Mouse (Mus musculus): ENCODE results near the gene Pparg.

Pparg gene

DNA sequence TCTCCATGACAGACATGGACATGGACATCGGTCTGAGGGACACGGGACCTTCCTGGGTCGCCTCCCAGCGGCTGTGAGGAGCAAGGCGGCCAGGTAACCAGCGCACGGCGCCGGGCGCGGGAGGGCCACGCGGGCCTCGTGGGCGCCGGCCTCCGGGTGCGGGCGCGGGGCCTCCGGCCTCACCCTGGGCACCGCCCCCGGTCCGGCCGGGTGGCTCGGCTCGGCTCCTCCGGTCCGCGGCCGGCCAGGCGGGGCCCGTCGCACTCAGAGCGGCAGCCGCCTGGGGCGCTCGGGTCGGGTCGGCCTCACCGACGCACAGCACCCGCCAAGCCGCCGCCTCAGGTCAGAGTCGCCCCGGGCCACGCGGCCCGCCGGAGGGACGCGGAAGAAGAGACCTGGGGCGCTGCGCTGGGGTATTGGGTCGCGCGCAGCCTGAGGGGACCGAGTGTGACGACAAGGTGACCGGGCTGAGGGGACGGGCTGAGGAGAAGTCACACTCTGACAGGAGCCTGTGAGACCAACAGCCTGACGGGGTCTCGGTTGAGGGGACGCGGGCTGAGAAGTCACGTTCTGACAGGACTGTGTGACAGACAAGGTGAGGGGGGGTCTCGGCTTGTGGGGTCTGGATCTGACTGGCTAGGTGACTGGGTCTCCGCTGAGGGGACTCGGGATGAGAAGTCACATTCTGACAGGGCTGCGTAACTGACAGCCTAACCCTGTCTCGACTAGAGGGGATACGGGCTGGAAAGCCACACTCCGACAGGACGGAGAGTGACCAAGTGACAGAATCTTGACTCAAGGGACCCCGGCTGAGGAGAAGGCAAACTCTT, at the start of gene Pparg:
Gene Pparg, plus strand, starts transcription at position 176 of the 830 bp plus-strand sequence.
- no peak for DNase-seq

DNA sequence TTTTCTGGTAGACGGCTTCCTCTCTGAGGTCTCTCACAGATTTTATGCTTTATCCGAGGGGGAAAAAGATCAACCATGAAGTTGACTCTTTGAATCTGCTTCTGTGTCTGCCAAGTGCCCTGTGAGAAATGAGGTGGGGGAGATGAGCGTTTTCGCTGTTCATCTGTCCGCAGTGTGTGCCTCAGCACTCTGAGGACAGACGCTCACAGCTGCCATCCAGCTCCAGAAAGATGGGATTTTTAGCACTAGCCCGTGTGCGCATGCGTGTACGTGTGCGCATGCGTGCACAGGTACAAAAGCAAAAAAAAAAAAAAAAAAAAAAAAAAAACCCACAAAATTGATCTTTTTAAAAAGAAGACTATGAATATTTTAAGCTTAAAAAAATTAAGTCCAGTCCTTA, 48.0 kb upstream of the Pparg start:
- DNase-seq: no peak

DNA sequence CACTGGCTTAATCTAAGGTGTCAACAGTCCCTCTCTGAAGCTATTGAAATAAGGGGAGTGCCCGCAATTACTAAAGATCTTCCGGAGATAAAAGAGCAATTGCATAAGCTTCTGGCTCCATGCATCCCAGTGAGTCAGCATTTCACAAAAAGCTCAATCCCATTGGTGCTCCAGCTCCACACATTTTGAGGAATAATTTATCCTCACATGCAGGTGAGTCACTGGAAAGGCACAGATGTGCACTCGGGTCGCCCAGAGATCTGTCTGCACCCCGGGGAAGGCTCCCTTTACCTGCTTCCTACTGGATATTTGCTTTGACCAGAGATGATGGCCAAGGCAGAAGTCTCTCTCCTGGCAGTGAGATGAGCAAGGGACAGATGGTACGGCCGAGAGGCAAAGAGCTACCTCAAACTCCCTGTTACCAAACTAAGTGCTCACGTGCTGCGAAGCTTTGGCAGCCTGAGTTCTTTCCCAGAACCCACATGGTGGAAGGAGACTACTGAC, 47.5 kb upstream of the Pparg start:
- no peak for DNase-seq

DNA sequence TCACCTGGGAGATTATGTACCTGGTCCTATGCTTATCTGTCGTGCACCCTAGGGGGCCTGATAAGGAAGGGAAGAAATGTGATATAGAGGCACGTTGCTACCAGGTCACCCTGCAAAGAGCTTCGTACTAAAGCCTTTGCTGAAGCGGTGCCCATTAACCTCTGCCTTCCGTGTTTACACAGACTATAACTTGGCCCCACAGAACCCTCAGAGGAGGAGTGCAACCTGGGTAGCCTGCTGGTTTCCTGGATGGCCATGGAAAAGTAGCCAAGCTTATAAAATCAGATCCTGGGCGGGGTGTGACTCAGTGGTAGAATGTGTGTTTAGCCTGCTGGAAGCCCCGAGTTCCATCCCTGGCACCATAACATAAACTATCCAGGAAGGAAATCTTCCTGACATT, 46.8 kb upstream of the Pparg start:
- no peak for DNase-seq

DNA sequence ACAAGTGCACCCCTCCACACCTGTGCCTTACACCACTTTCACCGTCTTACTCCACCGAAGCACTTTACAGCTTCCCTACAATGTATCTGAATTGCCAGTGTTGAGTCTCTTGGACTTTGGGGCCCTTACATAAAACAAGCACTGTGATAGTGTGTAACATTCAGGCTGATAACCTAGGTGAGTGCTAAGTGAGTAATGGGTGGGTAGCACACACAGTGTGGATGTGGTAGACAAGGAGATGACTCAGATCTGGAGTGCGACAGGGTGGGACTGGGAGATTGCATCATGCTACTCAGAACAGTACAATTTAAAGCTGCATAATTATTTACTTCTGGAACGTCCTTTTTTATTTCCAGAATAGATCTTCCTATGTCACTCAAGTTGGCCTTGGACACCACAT, 45.0 kb upstream of the Pparg start:
- DNase-seq: no peak

DNA sequence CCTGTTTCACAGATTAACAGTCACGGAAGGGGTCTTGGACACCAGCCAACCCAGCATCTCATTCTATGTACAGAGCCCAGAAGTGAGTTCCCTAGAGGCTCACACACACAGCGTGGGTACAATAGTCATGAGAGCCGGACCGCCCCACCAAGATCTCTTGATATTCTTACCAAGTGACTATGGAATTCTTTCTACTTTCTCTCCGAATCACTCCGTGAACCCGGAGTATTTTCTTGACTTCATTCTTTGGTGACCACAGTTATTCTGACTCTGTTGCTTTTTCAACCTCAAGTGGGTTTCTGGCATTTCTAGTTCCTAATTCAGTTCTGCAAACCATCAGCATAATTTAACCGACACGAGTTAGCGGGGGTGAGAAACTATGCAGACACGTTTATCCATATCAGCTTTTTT, 43.9 kb upstream of the Pparg start:
- no peak for DNase-seq

DNA sequence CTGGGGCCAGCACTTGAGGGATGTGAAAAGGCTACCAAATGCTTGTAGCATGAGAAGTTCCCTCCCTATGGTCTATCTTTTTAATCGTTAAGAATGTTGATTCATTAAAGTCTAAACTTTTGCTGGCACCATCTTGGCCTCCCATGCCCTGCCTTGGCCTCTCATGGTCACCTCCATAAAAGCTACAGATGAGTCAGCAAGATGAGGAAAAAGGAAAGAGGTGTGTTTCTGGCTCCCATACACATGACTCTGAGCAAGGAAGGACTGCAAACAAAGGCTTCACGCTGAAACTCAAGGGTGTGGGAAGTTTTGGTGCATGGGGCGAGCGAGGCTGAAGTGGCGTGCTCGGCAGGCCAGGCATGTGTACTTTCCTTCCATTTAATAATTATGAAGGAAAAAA, 41.9 kb upstream of the Pparg start:
- no peak for DNase-seq

DNA sequence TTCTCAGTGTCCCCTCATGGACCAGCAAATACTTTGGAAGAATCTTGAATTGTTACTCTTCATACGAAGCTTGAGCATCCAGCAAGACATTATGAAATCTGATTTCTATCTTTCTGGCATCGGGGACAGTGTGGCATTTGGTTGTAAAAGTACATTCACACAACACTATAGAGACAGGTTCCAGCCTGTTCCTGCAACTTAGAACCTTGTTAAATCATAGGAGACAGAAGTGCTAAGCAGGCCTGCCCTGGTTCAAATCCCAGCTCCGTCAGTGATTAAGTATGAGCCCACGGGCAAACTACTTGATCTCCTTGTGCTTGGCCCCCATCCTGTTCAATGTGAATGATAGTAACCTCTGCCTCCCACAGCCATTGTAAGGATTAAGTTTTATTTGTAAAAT, 41.1 kb upstream of the Pparg start:
- no peak for DNase-seq

DNA sequence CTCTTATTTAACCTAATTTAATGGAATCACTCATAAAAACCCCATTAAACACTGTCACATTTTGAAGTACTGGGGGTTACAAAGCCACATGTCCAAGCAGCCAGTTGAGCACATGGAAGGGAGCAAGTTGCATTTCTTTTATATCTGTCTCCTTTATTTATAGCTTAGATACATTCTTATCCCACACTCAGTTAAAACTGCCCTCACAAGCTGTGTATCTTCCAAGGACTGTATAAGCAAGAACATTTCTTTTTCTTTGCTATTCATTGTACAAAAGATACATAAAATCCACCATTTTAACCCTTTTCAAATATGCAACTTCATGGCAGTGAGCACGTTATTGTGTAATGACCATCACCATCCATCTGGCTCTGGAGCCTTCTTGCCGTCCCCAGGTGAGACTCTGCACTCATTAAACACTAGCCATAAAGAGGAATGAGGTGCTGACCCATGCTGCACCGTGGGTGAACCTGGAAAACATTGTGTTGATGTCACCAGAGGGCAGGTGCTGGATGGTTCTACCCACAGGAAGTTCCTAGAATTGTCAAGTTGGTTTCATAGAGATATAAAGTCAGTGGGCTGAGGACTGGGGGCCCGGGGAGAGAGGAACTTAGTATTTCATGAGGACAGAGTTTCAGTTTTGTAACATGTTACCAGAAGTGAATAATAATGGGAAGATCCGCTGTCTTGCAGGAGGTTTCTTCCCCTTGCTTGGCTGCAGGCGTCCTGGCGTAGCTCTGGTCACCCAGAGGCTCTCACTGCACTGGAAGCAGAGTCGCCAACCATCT, 39.6 kb upstream of the Pparg start:
- DNase-seq: no peak

DNA sequence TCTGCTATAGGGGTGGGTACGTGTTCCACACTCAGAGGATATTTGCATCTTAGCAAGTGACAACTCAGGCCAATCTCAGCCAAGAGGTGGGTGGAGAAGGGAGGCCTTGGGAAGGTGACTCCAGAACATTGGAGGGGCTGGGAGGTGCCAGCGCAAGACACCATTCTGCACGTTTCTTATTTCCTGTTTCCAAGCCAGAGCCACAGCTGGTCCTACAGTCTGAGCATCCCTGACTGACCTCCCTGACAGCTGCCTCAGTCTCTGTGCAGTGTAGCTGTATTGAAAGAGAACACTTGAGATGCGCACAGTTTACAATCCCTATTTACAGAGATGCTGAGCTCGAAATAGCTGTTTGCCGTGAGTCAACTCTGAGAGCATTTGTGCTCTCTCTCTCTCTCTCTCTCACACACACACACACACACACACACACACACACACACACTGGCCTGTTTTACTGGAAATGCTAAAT, 38.8 kb upstream of the Pparg start:
- DNase-seq: no peak

DNA sequence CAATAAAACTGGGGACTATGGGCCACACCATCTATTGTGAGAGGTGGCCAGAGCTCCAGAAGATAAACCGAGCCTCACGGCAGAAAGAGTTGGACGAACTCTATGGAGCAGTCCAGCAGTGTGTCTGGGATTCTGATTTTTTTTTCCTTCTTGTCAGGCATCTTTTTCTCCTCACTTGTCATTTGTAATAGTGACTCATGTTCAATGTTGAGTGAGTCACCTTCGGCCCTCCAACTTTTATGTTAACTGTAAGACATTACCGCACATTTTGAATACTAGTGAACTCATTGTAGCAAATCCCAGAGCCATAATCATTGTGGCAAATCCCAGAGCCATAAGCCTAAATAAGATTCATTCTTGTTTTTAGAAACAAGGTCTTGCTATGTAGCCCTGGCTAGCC, 37.8 kb upstream of the Pparg start:
- no peak for DNase-seq

DNA sequence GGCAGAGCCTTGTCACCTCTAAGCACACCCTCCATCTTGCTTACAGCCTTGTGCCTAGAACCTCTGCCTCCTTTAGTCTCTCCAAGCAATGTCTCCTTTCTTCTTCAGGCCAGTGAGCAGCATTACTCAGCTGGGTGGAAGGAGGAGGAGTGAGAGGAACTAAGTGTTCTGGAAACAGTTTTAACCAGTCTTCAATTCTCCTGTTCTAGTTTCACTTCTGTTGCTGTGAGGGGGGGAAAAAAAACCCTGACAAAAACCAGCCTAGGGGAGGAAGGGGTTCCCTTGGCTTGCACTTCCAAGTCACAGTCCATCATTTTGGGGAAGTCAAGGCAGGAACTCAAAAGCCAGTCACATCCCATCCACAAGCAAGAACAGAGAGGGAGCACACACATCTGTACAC, 29.8 kb upstream of the Pparg start:
- no peak for DNase-seq

DNA sequence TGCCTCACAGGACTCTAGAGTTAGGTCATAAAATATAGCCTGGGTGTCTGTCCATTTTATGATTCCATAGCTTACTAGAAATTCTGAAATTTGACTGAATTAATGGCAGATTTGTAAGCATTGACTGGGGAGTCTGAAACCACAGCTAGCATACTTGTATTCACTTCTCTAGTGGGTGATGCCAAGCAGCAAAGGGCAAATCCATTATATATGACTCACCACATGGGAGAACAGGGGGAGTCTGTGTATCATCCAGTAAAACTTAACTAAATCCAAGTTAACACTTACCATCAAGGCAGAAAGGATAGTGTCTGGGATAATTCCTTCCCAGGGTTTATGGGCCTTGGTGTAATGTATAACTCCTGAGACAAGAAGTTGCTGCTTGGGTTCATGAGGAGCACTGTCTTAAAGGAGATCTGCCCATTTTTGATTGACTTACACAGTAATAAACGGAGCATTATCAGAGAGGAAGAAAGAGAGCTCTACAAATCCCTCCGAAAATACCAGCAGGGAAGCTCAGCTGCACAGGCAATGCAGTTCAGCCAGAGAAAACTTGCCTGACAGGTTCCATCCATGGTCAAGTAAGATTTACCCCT, 27.6 kb upstream of the Pparg start:
- DNase-seq: no peak

DNA sequence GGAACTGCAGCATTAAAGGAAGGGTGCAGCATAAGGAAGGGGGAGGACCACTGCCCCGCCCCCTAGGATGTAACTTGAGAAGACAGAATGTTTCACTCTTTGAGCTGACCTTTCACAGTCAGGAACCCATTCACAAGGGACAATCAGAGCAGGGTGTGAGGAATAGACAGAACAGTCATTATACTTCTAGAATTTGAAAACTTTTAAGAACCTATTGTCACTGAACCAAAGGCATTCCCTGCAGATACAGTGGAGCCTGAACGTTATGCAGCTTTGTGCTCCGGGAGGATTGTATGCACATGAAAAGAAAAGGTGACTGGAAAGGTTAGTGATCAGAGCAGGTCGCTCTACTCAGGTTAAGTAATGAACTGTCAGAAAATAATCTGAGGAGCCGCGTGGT, 25.2 kb upstream of the Pparg start:
- no peak for DNase-seq

DNA sequence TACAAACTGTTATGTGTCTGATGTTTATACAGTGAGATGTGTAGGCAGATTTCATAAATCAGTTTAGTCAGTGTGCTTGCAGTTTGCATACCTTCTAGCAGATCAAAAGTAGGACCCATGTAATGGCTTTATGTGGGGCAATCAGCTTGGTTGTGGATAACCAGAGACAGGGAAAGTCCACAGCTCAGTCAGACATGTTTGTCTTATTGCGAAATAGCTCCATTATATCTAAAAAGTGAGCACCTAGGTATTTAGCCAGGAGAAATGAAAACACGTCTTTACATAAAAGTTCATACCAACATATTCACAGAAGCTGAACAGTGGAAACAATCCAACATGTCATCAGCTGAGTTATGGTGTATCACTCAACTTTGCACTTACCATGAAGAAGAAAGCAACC, 20.7 kb upstream of the Pparg start:
- DNase-seq: no peak

DNA sequence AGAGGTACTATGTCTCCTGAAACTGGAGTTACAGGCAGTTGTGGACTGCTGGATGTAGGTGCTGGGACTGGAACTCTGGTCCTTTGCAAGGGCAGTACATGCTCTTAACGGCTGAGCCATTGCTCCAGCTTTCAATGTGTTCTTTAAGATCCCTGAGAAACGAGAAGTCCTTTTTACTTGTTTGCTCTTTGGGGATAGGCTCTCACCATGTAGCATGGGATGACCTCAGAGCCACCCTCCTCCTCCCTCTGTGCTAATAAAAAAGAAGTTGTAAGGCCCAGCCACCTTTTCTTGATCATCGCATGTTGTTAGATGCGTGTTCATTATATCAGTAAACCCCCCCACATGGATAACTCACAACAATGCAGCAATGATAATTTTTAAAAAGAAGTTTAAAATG, 17.7 kb upstream of the Pparg start:
- DNase-seq: no peak

DNA sequence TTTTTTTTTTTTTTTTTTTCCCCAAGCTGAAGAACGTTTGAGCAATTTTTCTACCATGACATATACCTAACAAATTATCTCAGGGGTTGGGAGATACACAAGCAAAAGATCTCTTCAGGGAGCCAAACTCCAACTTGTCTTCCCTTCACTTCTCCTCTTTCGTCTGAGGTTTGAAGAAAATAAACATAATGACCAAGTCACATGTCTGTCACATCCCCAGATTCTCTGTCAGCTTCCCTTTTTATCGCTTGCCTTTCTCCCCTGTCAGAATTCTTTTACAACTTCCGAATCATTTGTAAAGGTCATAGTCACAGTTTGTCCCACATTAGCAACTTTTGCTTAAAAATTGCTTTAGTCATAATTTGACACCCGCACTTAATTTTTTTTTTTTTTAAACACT, 17.2 kb upstream of the Pparg start:
- no peak for DNase-seq

DNA sequence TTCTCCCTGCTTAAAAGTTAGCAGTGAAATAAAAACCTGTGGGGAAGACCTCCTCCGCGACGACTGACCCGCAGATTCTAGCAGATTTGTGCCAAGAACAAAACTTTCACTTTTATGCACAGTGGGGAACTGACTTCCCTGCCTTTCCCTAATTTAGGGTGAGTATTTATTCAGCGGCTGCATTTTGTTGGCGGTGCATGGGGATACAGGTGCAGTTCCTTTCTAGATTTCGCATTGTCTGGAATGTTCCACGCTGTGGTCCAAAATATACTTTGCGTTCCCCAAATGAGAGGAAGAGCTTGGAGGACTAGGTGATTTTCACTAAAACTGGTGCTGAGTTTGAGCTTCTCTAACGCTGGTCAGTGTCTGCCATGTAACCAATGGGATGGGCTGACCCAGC, 16.6 kb upstream of the Pparg start:
- no peak for DNase-seq

DNA sequence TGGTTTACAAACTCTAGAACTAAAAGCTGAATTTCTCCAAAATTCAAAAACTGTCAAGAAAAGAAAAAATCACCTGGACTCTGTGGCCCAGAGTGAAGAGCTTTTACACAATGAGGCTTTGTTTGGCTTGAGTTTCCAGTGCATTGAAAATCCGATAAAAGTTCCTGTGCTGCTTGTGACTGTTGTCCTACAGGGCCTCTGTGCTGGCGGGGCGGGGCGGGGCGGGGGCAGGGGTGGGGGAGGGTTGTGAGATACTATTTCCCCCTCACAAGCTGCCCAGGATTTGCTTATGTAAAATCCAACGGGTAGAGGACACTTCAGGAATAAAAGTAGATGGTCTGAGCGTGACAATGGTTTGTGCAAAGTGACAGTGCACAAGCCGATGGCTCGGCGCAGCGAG, 16.2 kb upstream of the Pparg start:
- no peak for DNase-seq

DNA sequence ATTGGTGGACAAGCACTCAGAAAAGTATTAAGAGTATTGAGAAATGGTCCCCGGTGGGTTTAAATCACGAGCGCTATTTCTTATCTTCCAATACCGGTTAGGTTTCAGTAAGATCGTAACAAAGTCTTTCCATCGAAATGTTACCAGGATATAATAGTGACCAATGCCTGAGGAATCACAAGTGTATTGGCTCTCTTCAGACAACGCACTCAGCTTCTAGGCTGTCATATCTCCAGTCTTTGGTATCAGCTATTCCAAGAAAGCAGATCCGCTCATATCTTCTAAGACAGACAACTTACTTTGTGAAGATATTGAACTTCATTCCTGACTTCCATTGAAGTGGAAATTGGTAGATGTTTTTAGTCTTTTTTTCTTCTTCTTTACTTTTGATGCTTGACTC, 15.7 kb upstream of the Pparg start:
- no peak for DNase-seq

DNA sequence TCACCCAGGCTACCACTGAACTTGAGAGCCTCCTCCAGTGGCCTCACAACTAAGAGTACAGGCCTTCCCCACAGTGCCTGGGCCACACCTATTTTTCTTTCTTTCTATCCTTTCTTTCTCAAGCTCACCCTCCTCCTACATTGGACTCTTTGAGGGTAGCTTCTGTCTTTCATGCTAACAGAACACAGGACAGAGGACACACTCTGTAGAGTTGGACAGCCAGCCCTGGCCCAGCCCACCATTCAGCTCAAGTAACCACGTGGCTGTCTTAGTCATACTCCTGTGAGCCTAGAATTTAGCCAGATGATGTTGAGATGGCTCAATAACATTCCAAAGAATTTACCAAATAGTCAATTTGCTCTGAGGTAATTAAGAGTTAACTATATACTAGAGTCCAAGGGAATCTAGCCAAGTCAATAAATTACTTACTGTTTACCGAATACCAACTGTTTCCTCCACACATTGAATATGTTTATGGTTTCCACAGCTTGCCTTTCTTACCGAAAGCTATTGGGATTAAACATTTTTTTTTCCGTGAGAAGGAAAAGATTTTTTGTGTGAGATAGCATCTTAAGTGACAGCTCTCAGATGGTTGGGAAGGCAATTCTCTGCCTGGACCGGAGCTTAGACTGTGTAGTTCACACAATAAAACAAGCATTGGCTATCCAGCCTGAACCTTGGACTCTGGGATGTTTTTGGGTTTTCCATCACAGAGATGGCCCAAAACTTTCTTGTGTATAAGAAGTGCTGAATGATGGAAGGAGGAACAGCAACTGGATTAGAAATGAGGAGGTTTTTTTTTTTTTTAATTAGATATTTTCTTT, 10.9 kb upstream of the Pparg start:
- DNase-seq: no peak

DNA sequence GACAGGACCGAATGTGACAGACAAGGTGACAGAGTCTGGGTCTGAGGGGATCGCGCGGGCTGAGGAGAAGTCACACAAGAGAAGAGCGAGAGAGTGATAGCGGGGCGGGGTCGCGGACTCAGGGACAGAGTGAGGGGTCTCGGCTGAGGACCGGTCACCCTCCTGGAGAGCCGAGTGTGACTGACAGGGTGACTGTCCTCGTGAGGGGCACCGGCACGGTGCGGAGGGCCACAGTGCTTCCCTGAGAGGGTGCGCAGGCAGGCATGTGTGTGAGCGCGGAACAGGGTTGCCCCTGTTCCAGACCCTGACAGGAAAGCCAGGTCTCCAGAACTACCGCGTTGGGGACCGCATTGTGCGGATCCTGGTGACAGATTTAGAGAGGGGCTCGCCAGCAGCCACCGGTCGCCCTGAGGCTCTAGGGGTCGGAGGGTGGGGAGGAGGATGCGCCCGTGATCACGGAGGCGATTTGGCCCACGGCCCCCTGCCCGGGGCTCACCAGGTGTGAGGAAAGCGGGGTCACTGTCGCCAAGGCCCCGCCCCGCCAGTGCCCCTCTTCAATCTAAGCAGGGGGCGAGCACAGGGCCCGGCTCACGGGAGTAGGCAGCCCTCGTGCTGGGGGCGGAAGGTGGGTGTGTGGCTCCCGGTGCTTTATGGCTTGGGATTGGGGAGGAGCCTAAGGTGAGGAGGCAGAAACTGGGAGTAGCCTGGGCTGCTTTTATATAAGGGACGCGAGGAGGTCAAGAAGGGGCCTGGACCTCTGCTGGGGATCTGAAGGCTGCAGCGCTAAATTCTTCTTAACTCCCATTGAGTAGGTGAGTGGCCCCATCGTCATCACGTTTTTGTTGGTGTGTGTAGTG, 1.1 kb downstream of the Pparg start:
- no peak for DNase-seq
